ENCODE assay signal across 7 mouse cellular contexts in the genomic region with DNA sequence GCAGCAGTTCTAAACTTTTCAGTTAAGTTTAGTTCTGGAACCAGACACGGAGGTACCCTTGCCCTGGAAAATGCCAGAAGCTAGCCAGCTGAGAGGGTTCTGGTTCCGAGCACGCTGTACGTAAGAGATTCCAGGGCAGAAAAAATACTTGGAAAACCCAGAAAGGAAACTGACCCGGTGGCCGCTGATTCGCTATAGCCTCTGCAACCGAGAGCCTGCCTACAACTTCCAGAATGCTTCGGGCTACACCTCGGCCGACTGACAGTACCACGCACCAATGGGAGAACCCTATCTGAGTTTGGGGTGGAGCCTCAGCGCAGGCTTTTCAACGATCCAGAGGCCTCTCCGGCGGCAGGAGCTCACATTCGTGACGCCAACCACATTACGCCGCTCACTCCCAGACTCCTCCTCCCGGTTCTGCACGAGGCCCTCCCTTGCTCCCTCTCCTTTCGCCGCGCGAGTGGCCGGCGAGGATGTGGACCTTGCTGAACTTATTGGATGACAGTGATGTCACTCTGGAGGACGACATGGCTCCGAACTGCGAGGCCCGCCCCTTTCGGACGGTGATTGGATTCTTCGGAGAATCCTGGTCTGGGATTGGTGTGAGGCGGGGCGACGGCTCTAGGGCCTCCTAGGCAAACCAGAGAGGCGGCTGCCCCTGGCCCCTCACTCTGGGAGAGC. TPM values are rescaled to one million over a fixed set of nuclear protein-coding genes. Genes with fewer than 3 reads are reported as not detected.
DNase-seq lines count a peak whose midpoint lies in the region; ATAC-seq and TF ChIP-seq lines count a peak whose summit lies in the region.

A gene (plus strand): TSS at position 378 of the 681 bp plus-strand sequence.

- H3K4me3 ChIP-seq in embryonic facial prominence, embryonic 10.5 days: peak within 1 kb of the TSS; percentile 77
- peak within 1 kb of the TSS; percentile 63 for H3K4me3 ChIP-seq in intestine, postnatal 0 days (ENCODE audit: low read depth, low read length)
- H3K4me3 ChIP-seq in midbrain, embryonic 12.5 days: peak within 1 kb of the TSS; percentile 52
- peak within 1 kb of the TSS; percentile 67 for H3K4me3 ChIP-seq in small intestine, adult 2 months (ENCODE audit: low read depth, low read length)

- no peak for TF ChIP-seq CTCF in intestine, postnatal 0 days (IDR thresholded peaks at IDR 0.05; ENCODE audit: low read depth)
- TF ChIP-seq CTCF in small intestine, adult 2 months (IDR thresholded peaks at IDR 0.05; ENCODE audit: extremely low read depth, insufficient read length, insufficient replicate concordance, low read depth, low read length): no peak

- peak within 1 kb of the TSS; percentile 66 for H3K9ac ChIP-seq in intestine, postnatal 0 days (ENCODE audit: low read depth, low read length)
- peak within 1 kb of the TSS; percentile 65 for H3K9ac ChIP-seq in midbrain, embryonic 12.5 days (replicated peaks)

- H3K4me1 ChIP-seq in embryonic facial prominence, embryonic 10.5 days: peaks cover 37% of the 10 kb centered on the region
- no peaks in the 10 kb centered on the region; the same call in 1 of the 2 replicates for H3K4me1 ChIP-seq in intestine, postnatal 0 days (replicated peaks; ENCODE audit: control insufficient read depth, insufficient read depth, low read length)
- H3K4me1 ChIP-seq in midbrain, embryonic 12.5 days: peaks cover 34% of the 10 kb centered on the region
- H3K4me1 ChIP-seq in small intestine, adult 2 months (ENCODE audit: control insufficient read depth, insufficient read depth, insufficient read length, low read length): peaks cover 3% of the 10 kb centered on the region; the same call in 1 of the 2 replicates

- peak; percentile 99 for ATAC-seq in intestine, postnatal 0 days
- ATAC-seq in midbrain, embryonic 12.5 days (ENCODE audit: low FRiP score, low read depth): peak; percentile 98

- no peaks in the 10 kb centered on the region for H3K27me3 ChIP-seq in embryonic facial prominence, embryonic 10.5 days (replicated peaks; ENCODE audit: low read depth, poor library complexity, severe bottlenecking)
- no peaks in the 10 kb centered on the region for H3K27me3 ChIP-seq in intestine, postnatal 0 days (replicated peaks; ENCODE audit: control insufficient read depth, insufficient read depth, low read length)
- H3K27me3 ChIP-seq in midbrain, embryonic 12.5 days: no peaks in the 10 kb centered on the region
- H3K27me3 ChIP-seq in small intestine, adult 2 months (ENCODE audit: control insufficient read depth, insufficient read depth, low read length): no peaks in the 10 kb centered on the region

- intact Hi-C loops in left cerebral cortex, postnatal 4 days (cut with DNase I): no loop called here

- DNase-seq in adrenal gland, postnatal 10 days: peak; percentile 97
- peak; percentile 98 for DNase-seq in embryonic facial prominence, embryonic 10.5 days (ENCODE audit: low spot score)
- DNase-seq in gonadal fat pad, adult 2 months (ENCODE audit: low read depth): peak; percentile 96
- peak; percentile 98 for DNase-seq in left cerebral cortex, postnatal 4 days

- TF ChIP-seq POLR2A in small intestine, adult 2 months (IDR thresholded peaks at IDR 0.05; ENCODE audit: low read depth, low read length): peak; percentile 53; the same call in 1 of the 2 replicates

- H3K27ac ChIP-seq in embryonic facial prominence, embryonic 10.5 days (replicated peaks): peak within 1 kb of the TSS; percentile 95
- peak within 1 kb of the TSS; percentile 62 for H3K27ac ChIP-seq in intestine, postnatal 0 days (ENCODE audit: low read depth, low read length)
- peak within 1 kb of the TSS; percentile 67 for H3K27ac ChIP-seq in midbrain, embryonic 12.5 days (replicated peaks)
- 0 out of 2 replicates have a peak within 1 kb of the TSS, but pooled peaks have one; percentile 33 for H3K27ac ChIP-seq in small intestine, adult 2 months (ENCODE audit: insufficient read depth, low read depth, low read length)

- no peaks in the 10 kb centered on the region for H3K9me3 ChIP-seq in embryonic facial prominence, embryonic 10.5 days
- H3K9me3 ChIP-seq in intestine, postnatal 0 days (ENCODE audit: control insufficient read depth): no peaks in the 10 kb centered on the region
- H3K9me3 ChIP-seq in midbrain, embryonic 12.5 days: no peaks in the 10 kb centered on the region

- H3K36me3 ChIP-seq in embryonic facial prominence, embryonic 10.5 days (replicated peaks): peaks cover 14% of the 10 kb centered on the region
- no peaks in the 10 kb centered on the region; the same call in 1 of the 2 replicates for H3K36me3 ChIP-seq in intestine, postnatal 0 days (ENCODE audit: control insufficient read depth, insufficient read depth)
- no peaks in the 10 kb centered on the region; the same call in 1 of the 2 replicates for H3K36me3 ChIP-seq in midbrain, embryonic 12.5 days
- H3K36me3 ChIP-seq in small intestine, adult 2 months (ENCODE audit: control insufficient read depth, insufficient read depth, low read length): no peaks in the 10 kb centered on the region

- WGBS in embryonic facial prominence, embryonic 10.5 days: under 1% methylated on average over 39 of the region's 39 CpGs
- WGBS in intestine, postnatal 0 days: under 1% methylated on average over 39 of the region's 39 CpGs
- WGBS in midbrain, embryonic 12.5 days: under 1% methylated on average over 39 of the region's 39 CpGs
- WGBS in small intestine, adult 2 months: under 1% methylated on average over 39 of the region's 39 CpGs

- peak within 1 kb of the TSS; percentile 76 for H3K4me2 ChIP-seq in intestine, postnatal 0 days (replicated peaks; ENCODE audit: low read depth)
- H3K4me2 ChIP-seq in midbrain, embryonic 12.5 days (replicated peaks): peak within 1 kb of the TSS; percentile 62

RNA-seq across cellular contexts. Expression of the gene that starts here (rescaled TPM):
- total RNA-seq in adrenal gland, postnatal 10 days (2021): 1 to 10 TPM; 3.9 to 5.3 TPM
- polyA plus RNA-seq in embryonic facial prominence, embryonic 10.5 days (2016; fragmentation: Nextera tagmentation; extraction: Ambion mirVana): 5.7 and 6.3 TPM in 2 replicates
- 4.4 and 4.8 TPM in 2 replicates for polyA plus RNA-seq in gonadal fat pad, adult 2 months (2012; rRNA removed)
- polyA plus RNA-seq in intestine, postnatal 0 days (2015; fragmentation: Nextera tagmentation; extraction: Ambion mirVana): 1.6 TPM in 2 replicates
- 1 to 10 TPM; 8.4 to 9.7 TPM for total RNA-seq in left cerebral cortex, postnatal 4 days (2021)
- polyA plus RNA-seq in midbrain, embryonic 12.5 days (2016; fragmentation: Nextera tagmentation; extraction: Ambion mirVana): 6.1 and 8.0 TPM in 2 replicates
- polyA plus RNA-seq in small intestine, adult 2 months (2012; rRNA removed): 0.46 and 0.82 TPM in 2 replicates

Comparison
In these comparisons a context has a peak if more than half of its experiments do, and no peak if none do; other contexts are left out.
1. Peak in every context shown above with its lines: DNase-seq, ATAC-seq, H3K4me3 ChIP-seq and H3K27ac ChIP-seq.
2. H3K27ac ChIP-seq: peak in every context shown above with its lines; median percentile 95 in embryonic facial prominence, embryonic 10.5 days; 67 in midbrain, embryonic 12.5 days; 62 in intestine, postnatal 0 days; 33 in small intestine, adult 2 months.